Mouse (Mus musculus): ENCODE measurements around the gene Babam2.

- TF ChIP-seq POLR2A (IDR thresholded peaks at IDR 0.05; ENCODE audit: low read depth, low read length) (no peak), CTCF (conservative IDR thresholded peaks at IDR 0.05; ENCODE audit: insufficient read depth, insufficient read length, low read depth, low read length) (no peak)
Observed at GRCm38 (mm10) chr5:31727456-31727855, 30.0 kb downstream of the Babam2 start.

All from kidney, adult 2 months (tissue).